Mouse (Mus musculus) midbrain, postnatal 0 days (tissue): ENCODE measurements around the gene Ric8a. TPM values are rescaled to one million over a fixed set of nuclear protein-coding genes. Genes with fewer than 3 reads are reported as not detected.
A peak's percentile ranks its signal among the peaks of the same experiment; 100 is the strongest.
"Not testable (repeated sequence)": the region's sequence is repeated elsewhere in the genome, so short reads cannot be mapped to it uniquely, and the experiment has no call there.

Experiments used
- ATAC-seq: fragments of 200-750 bp; cut with Nextera tagmentation; 2 replicates; pipeline ENCODE4 v1.8.0; 2017; ENCODE audit warnings: moderate number of reproducible peaks, mild to moderate bottlenecking, moderate TSS enrichment, moderate library complexity; ENCODE audit not compliant: low FRiP score
- DNase-seq: peaks from one replicate; pipeline ENCODE4 v3.0.0-alpha.2; 2015; ENCODE audit warnings: low spot score
- H3K27ac ChIP-seq: fragments of 300-500 bp; sonication (generic); 2 replicates; pipeline ENCODE4 v1.5.1; 2014; ENCODE audit warnings: low read depth, mild to moderate bottlenecking, low read length, mixed read lengths
- H3K27me3 ChIP-seq: fragments of 300-500 bp; sonication (generic); 2 replicates; pipeline ENCODE4 v1.6.1; 2014; ENCODE audit warnings: low read length, control low read depth, mixed read lengths; ENCODE audit not compliant: insufficient read depth
- H3K36me3 ChIP-seq: fragments of 300-500 bp; sonication (generic); 2 replicates; pipeline ENCODE4 v1.6.1; 2014; ENCODE audit warnings: low read length, control low read depth, mixed read lengths; ENCODE audit not compliant: insufficient read depth
- H3K4me1 ChIP-seq: fragments of 300-500 bp; sonication (generic); 2 replicates; pipeline ENCODE4 v1.6.1; 2014; ENCODE audit warnings: mild to moderate bottlenecking, control low read depth, antibody characterized with exemption, low read length, mixed read lengths; ENCODE audit not compliant: insufficient read depth
- H3K4me2 ChIP-seq: fragments of 300-500 bp; sonication (generic); 2 replicates; pipeline ENCODE4 v1.6.1; 2014; ENCODE audit warnings: low read depth, mild to moderate bottlenecking, low read length, mixed read lengths; ENCODE audit not compliant: poor library complexity, severe bottlenecking
- H3K4me3 ChIP-seq: fragments of 300-500 bp; sonication (generic); 2 replicates; pipeline ENCODE4 v1.5.1; 2014; ENCODE audit warnings: low read depth, mild to moderate bottlenecking, low read length, moderate library complexity
- H3K9ac ChIP-seq: fragments of 300-500 bp; sonication (generic); replicated peaks from 2 replicates; pipeline ENCODE4 v1.6.1; 2014; ENCODE audit warnings: mild to moderate bottlenecking, low read length, moderate library complexity, mixed read lengths; ENCODE audit not compliant: poor library complexity, severe bottlenecking
- H3K9me3 ChIP-seq: fragments of 300-500 bp; sonication (generic); 2 replicates; pipeline ENCODE4 v1.6.1; 2016; ENCODE audit warnings: low read length, control low read depth
- CTCF ChIP-seq: IDR thresholded peaks from 2 replicates; pipeline ENCODE4 v1.5.1; 2016; ENCODE audit warnings: antibody characterized with exemption, mild to moderate bottlenecking
- whole genome bisulfite sequencing: fragments of 180-500 bp; shearing (Covaris S2); extraction: QIAGEN DNeasy Blood & Tissue Kit; methylation state at CpG from one replicate; pipeline ENCODE4 v1.1.7; 2014; 5-methylcytosine and 5-hydroxymethylcytosine counted together
- polyA plus RNA-seq: library from polyadenylated mRNA; unstranded; fragments of >200 nt; fragmentation: Nextera tagmentation; extraction: Ambion mirVana; gene quantifications from 2 replicates; pipeline ENCODE4 v1.2.1, GENCODE M21; 2015
- total RNA-seq: library from RNA; depleted of rRNA; stranded (reverse); fragments of >200 nt; gene quantifications from 2 replicates; pipeline ENCODE4 v1.2.3, GENCODE M21; 2014

Ric8a gene
- total and polyA plus RNA-seq, 2 experiments from 2014 or later: 81.2 to 91.8 TPM

GRCm38 (mm10) chr7:140882469-140882803 is 25.7 kb downstream of the Ric8a start:
- Histone ChIP-seq H3K4me2 (peak overlapping the region; percentile 74), H3K4me3 (peak overlapping the region; percentile 81), H3K27ac (peak overlapping the region; percentile 89), H3K9me3 (no peaks in the 10 kb centered on the region), H3K4me1 (0 out of 2 replicates have a peak, but pooled peaks cover 4% of the 10 kb centered on the region), H3K36me3 (peaks cover 14% of the 10 kb centered on the region), H3K27me3 (no peaks in the 10 kb centered on the region), H3K9ac (peak overlapping the region; percentile 94)
- DNase-seq: no peak
- peak; percentile 47; the same call in 1 of the 2 replicates for ATAC-seq
- no peak for TF ChIP-seq CTCF
- WGBS: under 1% methylated on average over 12 of the region's 12 CpGs

DNA sequence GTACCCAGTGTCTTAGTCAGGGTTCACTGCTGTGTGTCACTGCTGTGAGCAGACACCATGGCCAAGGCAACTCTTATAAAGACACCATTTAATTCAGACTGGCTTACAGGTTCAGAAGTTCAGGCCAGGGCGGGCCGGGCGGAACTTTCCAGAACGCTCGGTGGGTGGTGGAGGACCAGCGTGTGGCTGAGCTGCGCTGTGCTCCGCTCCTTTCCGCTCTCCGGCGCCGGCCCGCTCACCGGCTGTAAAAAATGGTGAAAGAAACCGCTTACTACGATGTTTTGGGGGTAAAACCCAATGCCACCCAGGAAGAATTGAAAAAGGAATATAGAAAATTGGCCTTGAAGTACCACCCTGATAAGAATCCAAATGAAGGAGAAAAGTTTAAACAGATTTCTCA is 33.9 kb downstream of the Ric8a start:
- H3K9me3 ChIP-seq, H3K27ac ChIP-seq, DNase-seq, H3K27me3 ChIP-seq, H3K4me1 ChIP-seq, ATAC-seq, H3K9ac ChIP-seq, H3K4me3 ChIP-seq, H3K4me2 ChIP-seq: not testable (repeated sequence)
- H3K36me3 ChIP-seq: peaks cover 53% of the 10 kb centered on the region
- WGBS: 95% methylated on average over 16 of the region's 16 CpGs

GRCm38 (mm10) chr7:140894031-140894430 is 37.3 kb downstream of the Ric8a start:
- 84% methylated on average over 7 of the region's 7 CpGs for WGBS

DNA sequence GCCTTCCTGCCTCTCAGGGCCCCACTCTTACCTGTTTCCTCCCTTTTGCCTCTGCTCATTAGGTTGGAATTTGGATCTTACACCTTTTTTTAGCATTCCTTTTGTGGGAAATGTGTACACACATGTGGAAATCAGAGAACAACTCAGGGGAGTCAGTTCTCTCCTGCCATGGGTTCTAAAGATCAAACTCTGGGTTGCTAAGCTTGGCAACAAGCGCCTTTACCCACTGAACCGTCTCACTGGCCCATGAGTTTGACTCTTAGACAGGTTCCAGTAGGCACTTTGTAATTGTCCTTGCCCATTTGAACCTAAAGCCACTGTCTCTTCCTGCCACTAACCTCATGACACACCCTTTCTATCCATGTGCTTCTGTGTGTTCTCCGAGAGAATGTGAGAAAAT is 37.9 kb downstream of the Ric8a start:
- Histone ChIP-seq H3K9me3 (no peaks in the 10 kb centered on the region), H3K4me2 (no peak overlapping the region), H3K36me3 (peaks cover 54% of the 10 kb centered on the region), H3K27ac (no peak overlapping the region), H3K27me3 (no peaks in the 10 kb centered on the region), H3K4me1 (no peaks in the 10 kb centered on the region), H3K4me3 (no peak overlapping the region), H3K9ac (no peak overlapping the region)
- 92% methylated on average over 3 of the region's 3 CpGs for WGBS
- ATAC-seq: no peak
- no peak for TF ChIP-seq CTCF
- no peak for DNase-seq

More at GRCm38 (mm10) chr7:140894031-140894430, 37.3 kb downstream of the Ric8a start:
- Histone ChIP-seq H3K27me3 (no peaks in the 10 kb centered on the region), H3K9me3 (no peaks in the 10 kb centered on the region), H3K4me3 (no peak overlapping the region), H3K4me2 (no peak overlapping the region), H3K36me3 (peaks cover 53% of the 10 kb centered on the region), H3K9ac (no peak overlapping the region), H3K27ac (no peak overlapping the region), H3K4me1 (no peaks in the 10 kb centered on the region)
- ATAC-seq (no peak), DNase-seq (no peak)
- no peak for TF ChIP-seq CTCF

DNA sequence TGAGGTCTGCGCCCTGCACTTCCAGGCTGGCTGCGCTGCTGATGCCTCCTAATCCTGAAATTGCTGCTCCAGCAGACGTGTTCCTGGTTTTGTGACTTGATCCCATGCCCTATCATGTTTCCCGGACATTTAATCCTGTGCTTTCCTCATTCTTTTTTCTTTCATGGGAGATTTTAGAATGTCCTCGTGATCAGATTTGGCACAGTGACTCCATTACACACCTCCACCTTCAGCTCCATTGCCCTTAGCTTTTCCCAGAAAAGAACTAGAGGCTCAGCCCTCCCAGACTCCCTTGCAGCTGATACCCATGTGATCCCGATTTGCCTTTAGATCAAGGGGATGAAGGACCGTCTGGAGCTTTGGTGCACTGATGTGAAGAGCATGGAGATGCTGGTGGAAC is 41.1 kb downstream of the Ric8a start:
- TF ChIP-seq CTCF: no peak
- Histone ChIP-seq H3K4me3 (no peak overlapping the region), H3K27me3 (no peaks in the 10 kb centered on the region), H3K4me2 (no peak overlapping the region), H3K4me1 (no peaks in the 10 kb centered on the region), H3K9me3 (no peaks in the 10 kb centered on the region), H3K27ac (no peak overlapping the region), H3K36me3 (peaks cover 40% of the 10 kb centered on the region), H3K9ac (no peak overlapping the region)
- ATAC-seq (no peak), DNase-seq (no peak)
- WGBS: 90% methylated on average over 7 of the region's 7 CpGs

GRCm38 (mm10) chr7:140899121-140899520 is 42.4 kb downstream of the Ric8a start:
- DNase-seq (no peak), ATAC-seq (no peak)
- TF ChIP-seq CTCF: no peak
- Histone ChIP-seq H3K36me3 (peaks cover 37% of the 10 kb centered on the region), H3K27ac (no peak overlapping the region), H3K9ac (no peak overlapping the region), H3K27me3 (no peaks in the 10 kb centered on the region), H3K9me3 (no peaks in the 10 kb centered on the region), H3K4me3 (no peak overlapping the region), H3K4me1 (no peaks in the 10 kb centered on the region), H3K4me2 (no peak overlapping the region)
- WGBS: 77% methylated on average over 3 of the region's 3 CpGs
